Mouse (Mus musculus) heart, postnatal 0 days (tissue): ENCODE data around the gene Taf3. TPM values are rescaled to one million over a fixed set of nuclear protein-coding genes. Genes with fewer than 3 reads are reported as not detected.

Experiments used
- ATAC-seq: fragments of 200-750 bp; cut with Nextera tagmentation; 2 replicates; pipeline ENCODE4 v1.8.0; 2017; ENCODE audit warnings: low read depth, moderate number of reproducible peaks, moderate library complexity; ENCODE audit not compliant: insufficient read depth
- DNase-seq: peaks from one replicate; pipeline ENCODE4 v3.0.0-alpha.2; 2016; ENCODE audit warnings: low spot score
- H3K27ac ChIP-seq: fragments of 300-500 bp; sonication (generic); 2 replicates; pipeline ENCODE4 v1.5.1; 2014; ENCODE audit warnings: low read depth, mild to moderate bottlenecking
- H3K27me3 ChIP-seq: fragments of 300-500 bp; sonication (generic); 2 replicates; pipeline ENCODE4 v1.6.1; 2014; ENCODE audit warnings: low read length, mixed read lengths; ENCODE audit not compliant: control insufficient read depth, insufficient read depth
- H3K36me3 ChIP-seq: fragments of 300-500 bp; sonication (generic); replicated peaks from 2 replicates; pipeline ENCODE4 v1.6.1; 2014; ENCODE audit warnings: low read length, mixed read lengths; ENCODE audit not compliant: control insufficient read depth, insufficient read depth
- H3K4me1 ChIP-seq: fragments of 300-500 bp; sonication (generic); 2 replicates; pipeline ENCODE4 v1.6.1; 2014; ENCODE audit warnings: antibody characterized with exemption; ENCODE audit not compliant: control insufficient read depth, insufficient read depth
- H3K4me2 ChIP-seq: fragments of 300-500 bp; sonication (generic); 2 replicates; pipeline ENCODE4 v1.6.1; 2014; ENCODE audit warnings: low read depth, mild to moderate bottlenecking, low read length, moderate library complexity
- H3K4me3 ChIP-seq: fragments of 300-500 bp; sonication (generic); 2 replicates; pipeline ENCODE4 v1.5.1; 2014; ENCODE audit warnings: low read depth, low read length
- H3K9ac ChIP-seq: fragments of 300-500 bp; sonication (generic); replicated peaks from 2 replicates; pipeline ENCODE4 v1.6.1; 2014; ENCODE audit warnings: low read depth, low read length, mixed read lengths
- H3K9me3 ChIP-seq: fragments of 300-500 bp; sonication (generic); replicated peaks from 2 replicates; pipeline ENCODE4 v1.6.1; 2016; ENCODE audit warnings: low read length; ENCODE audit not compliant: control insufficient read depth
- CTCF ChIP-seq: IDR thresholded peaks from 2 replicates; pipeline ENCODE4 v1.5.1; 2016; ENCODE audit warnings: antibody characterized with exemption, control low read depth, low read depth
- EP300 ChIP-seq: IDR thresholded peaks from 2 replicates; pipeline ENCODE4 v1.6.1; 2016; ENCODE audit warnings: antibody characterized with exemption, low read depth
- WGBS: fragments of 180-500 bp; shearing (Covaris S2); extraction: QIAGEN DNeasy Blood & Tissue Kit; methylation state at CpG from one replicate; pipeline ENCODE4 v1.1.7; 2014; 5-methylcytosine and 5-hydroxymethylcytosine counted together
- polyA plus RNA-seq: library from polyadenylated mRNA; unstranded; fragments of >200 nt; fragmentation: Nextera tagmentation; extraction: Ambion mirVana; gene quantifications from 2 replicates; pipeline ENCODE4 v1.2.1, GENCODE M21; 2015
- total RNA-seq: library from RNA; depleted of rRNA; stranded (reverse); fragments of >200 nt; gene quantifications from 2 replicates; pipeline ENCODE4 v1.2.3, GENCODE M21; 2014; ENCODE audit warnings: low replicate concordance

Taf3 gene
- total and polyA plus RNA-seq, 2 experiments from 2014 or later, result 3.0 to 6.3 TPM

DNA sequence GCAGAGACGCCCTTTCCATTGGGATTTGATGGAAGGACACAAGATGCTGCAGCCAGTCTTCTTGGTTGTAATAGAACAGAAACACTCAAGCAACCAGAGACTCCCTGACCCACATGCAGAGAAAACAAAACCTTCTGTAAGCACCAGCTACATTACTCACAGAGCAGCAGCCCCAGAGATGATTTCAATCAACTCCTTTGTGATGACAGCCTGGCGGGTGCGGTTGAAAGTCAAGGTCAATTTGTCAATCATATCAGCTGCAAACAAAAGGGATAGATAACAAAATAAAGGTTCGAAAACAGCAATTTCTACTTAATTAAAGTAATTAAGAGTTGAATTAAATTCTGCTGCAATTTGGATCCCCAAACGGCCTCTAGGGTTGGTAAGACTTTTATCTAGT, 10.4 kb upstream of the Taf3 start:
- DNase-seq (no peak), ATAC-seq (no peak)
- H3K27ac ChIP-seq, result no peak overlapping the region
- H3K4me1 ChIP-seq, result no peaks in the 10 kb centered on the region
- peaks cover 89% of the 10 kb centered on the region for H3K36me3 ChIP-seq
- no peak overlapping the region for H3K9ac ChIP-seq
- TF ChIP-seq EP300, result no peak
- no peak overlapping the region for H3K4me2 ChIP-seq
- WGBS, result 66% methylated on average over 5 of the region's 5 CpGs
- no peaks in the 10 kb centered on the region for H3K27me3 ChIP-seq
- H3K9me3 ChIP-seq, result no peaks in the 10 kb centered on the region
- no peak overlapping the region for H3K4me3 ChIP-seq

DNA sequence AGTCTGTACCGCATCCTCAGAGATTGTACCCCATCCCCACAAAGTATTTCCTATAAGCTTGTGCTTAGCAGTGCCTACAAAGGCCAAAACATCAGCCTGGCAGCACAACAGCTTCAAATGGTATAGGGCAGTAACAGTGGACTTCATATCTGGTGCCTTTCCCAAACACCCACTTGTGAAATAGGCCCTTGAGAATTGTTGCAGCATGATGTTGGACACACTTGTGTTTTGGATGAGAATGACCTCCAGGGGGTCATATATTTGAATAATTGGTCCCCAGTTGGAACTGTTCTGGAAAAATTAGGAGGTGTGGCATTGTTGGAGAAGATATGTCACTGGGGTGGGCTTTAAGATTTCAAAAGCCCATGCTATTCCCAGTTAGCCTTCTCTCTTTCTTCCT, 3.6 kb upstream of the Taf3 start:
- Histone ChIP-seq H3K36me3 (peaks cover 33% of the 10 kb centered on the region), H3K9me3 (no peaks in the 10 kb centered on the region), H3K4me2 (no peak overlapping the region), H3K27me3 (no peaks in the 10 kb centered on the region), H3K4me1 (peaks cover 8% of the 10 kb centered on the region; the same call in 1 of the 2 replicates), H3K27ac (no peak overlapping the region), H3K4me3 (no peak overlapping the region), H3K9ac (no peak overlapping the region)
- ATAC-seq (no peak), DNase-seq (no peak)
- WGBS, result 71% methylated on average over 1 of the region's 1 CpGs
- no peak for TF ChIP-seq CTCF
- no peak for TF ChIP-seq EP300

DNA sequence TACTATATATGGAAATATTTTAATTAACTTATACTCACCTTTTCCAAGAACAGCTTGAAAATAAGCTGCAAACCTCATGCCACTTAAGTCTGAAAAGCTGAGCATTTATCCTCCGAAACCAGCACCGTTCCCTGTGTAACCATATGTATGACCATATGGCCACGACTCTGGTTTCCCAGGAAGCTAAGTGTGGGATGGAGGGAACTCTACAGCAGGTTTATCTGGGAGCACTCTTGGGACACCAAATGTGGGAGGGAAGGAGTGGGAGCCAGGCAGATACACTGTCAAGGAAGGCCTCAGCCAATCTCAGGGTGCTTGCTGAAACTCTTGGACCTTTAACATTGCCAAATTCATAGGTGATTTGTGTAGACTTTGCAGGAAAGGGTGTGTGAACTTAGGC, 2.5 kb upstream of the Taf3 start:
- H3K27me3 ChIP-seq, result no peaks in the 10 kb centered on the region
- no peak for TF ChIP-seq CTCF
- TF ChIP-seq EP300, result no peak
- H3K9ac ChIP-seq, result no peak overlapping the region

DNA sequence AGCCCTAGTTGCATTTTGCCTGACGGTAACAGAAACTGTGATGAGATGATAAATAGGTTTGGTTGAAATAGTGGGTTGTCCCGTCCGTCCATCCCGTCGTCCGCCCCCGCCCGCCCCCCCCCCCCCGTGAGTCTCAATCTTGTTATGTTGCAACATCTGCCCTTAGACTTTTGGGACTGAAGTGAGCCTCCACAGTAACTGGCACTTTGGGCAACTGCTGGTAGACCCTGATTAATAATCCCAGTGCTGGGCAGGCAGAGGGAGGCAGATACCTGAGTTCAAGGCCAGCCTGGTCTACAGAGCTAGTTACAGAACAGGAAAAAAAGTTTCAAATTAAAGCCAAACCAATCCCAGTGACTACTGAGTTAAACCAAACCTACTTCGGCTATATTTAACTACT, 1.1 kb upstream of the Taf3 start:
- DNase-seq (no peak), ATAC-seq (no peak)
- Histone ChIP-seq H3K4me1 (peaks cover 8% of the 10 kb centered on the region; the same call in 1 of the 2 replicates), H3K27me3 (no peaks in the 10 kb centered on the region), H3K27ac (no peak overlapping the region), H3K4me3 (peak overlapping the region; percentile 99; the same call in 1 of the 2 replicates), H3K36me3 (peaks cover 10% of the 10 kb centered on the region), H3K9ac (no peak overlapping the region), H3K9me3 (no peaks in the 10 kb centered on the region), H3K4me2 (peak overlapping the region; percentile 93)
- WGBS, result 21% methylated on average over 10 of the region's 10 CpGs
- TF ChIP-seq CTCF (no peak), EP300 (no peak)

More for the DNA sequence above, 2.5 kb upstream of the Taf3 start:
- Histone ChIP-seq H3K9me3 (no peaks in the 10 kb centered on the region), H3K27ac (no peak overlapping the region), H3K4me3 (no peak overlapping the region), H3K4me2 (no peak overlapping the region), H3K4me1 (peaks cover 8% of the 10 kb centered on the region; the same call in 1 of the 2 replicates), H3K36me3 (peaks cover 24% of the 10 kb centered on the region)
- DNase-seq (no peak), ATAC-seq (no peak)
- 72% methylated on average over 3 of the region's 3 CpGs for WGBS

DNA sequence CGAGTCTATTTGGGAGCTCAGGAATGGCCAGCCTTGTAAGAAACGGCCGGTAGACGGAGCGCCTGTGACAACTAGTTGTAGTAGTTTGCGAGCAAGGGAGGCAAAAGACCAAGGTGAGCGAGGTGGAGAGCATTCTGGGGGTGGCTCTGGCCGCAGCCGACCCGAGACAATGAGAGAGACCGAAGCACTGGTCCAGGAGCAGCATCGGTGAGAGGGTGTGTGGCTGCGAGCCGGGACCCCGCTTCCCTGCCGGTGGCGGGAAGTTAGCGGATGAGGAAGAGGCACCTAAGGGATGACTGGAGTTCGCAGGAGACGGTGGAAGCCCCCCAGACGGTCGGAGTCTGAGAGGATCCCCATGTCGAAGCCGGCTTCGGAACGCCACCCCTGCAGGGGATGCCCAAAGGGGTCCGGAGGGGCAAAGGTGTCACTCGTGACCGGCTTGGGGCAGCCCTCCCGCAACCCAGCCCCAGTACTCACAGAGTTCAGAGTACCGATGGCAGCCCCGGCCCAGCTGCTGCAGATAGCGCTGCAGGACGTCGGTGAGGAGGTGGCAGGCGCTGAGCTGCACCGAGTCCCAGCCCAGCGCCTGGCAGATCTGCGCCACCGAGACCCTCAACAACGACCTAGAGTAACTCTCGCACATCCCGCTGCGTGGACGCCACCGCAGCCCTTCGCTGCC, 499 bp downstream of the Taf3 start:
- peak overlapping the region; percentile 93 for H3K4me2 ChIP-seq
- H3K27ac ChIP-seq, result peak overlapping the region; percentile 55; the same call in 1 of the 2 replicates
- no peaks in the 10 kb centered on the region for H3K27me3 ChIP-seq
- DNase-seq (peak; percentile 16), ATAC-seq (peak; percentile 45)
- peaks cover 8% of the 10 kb centered on the region; the same call in 1 of the 2 replicates for H3K4me1 ChIP-seq
- no peak for TF ChIP-seq EP300
- no peak for TF ChIP-seq CTCF
- no peaks in the 10 kb centered on the region for H3K36me3 ChIP-seq
- WGBS, result under 1% methylated on average over 46 of the region's 47 CpGs
- no peaks in the 10 kb centered on the region for H3K9me3 ChIP-seq
- peak overlapping the region; percentile 91 for H3K9ac ChIP-seq
- H3K4me3 ChIP-seq, result peak overlapping the region; percentile 99

DNA sequence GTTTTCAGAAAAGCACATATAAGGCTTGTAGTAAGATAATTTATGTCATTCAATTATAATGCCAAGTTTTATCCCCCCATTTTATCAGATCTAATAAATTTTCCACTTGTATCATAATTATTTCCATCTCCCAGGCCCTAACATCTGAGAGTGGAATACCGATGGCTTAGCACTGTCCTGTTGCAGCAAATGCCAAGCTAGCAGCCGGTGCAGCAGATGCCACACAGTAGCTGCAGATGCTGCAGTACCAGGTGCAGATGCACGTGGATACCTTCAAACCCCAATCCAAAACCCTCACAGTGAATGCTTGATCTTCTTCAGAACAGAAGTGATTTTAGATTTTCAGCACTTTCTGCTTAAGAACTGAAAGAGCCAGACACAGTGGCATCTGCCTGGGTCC, 13.4 kb downstream of the Taf3 start:
- Histone ChIP-seq H3K4me3 (no peak overlapping the region), H3K9ac (no peak overlapping the region), H3K9me3 (no peaks in the 10 kb centered on the region), H3K4me1 (no peaks in the 10 kb centered on the region), H3K36me3 (peaks cover 8% of the 10 kb centered on the region; the same call in 1 of the 2 replicates), H3K27ac (no peak overlapping the region), H3K4me2 (no peak overlapping the region), H3K27me3 (no peaks in the 10 kb centered on the region)
- WGBS, result 82% methylated on average over 3 of the region's 3 CpGs
- DNase-seq (no peak), ATAC-seq (no peak)
- TF ChIP-seq EP300, result no peak
- no peak for TF ChIP-seq CTCF
